Mouse (Mus musculus) neural tube, embryonic 11.5 days (tissue): Measurements from ENCODE around the gene Metap1. TPM values are rescaled to one million over a fixed set of nuclear protein-coding genes. Genes with fewer than 3 reads are reported as not detected.

Source experiments
- ATAC-seq: fragments of 200-750 bp; cut with Nextera tagmentation; 2 replicates; pipeline ENCODE4 v1.8.0; 2017; ENCODE audit warnings: moderate number of reproducible peaks, mild to moderate bottlenecking, moderate TSS enrichment, moderate library complexity; ENCODE audit not compliant: insufficient read depth, low FRiP score, low TSS enrichment
- DNase-seq: peaks from one replicate; pipeline ENCODE4 v3.0.0-alpha.2; 2015; ENCODE audit warnings: low spot score
- H3K27ac ChIP-seq: fragments of 300-500 bp; sonication (generic); 2 replicates; pipeline ENCODE4 v1.5.1; 2014; ENCODE audit warnings: low read depth, mild to moderate bottlenecking, low read length
- H3K27me3 ChIP-seq: fragments of 300-500 bp; sonication (generic); 2 replicates; pipeline ENCODE4 v1.6.1; 2014; ENCODE audit warnings: mild to moderate bottlenecking, low read length, mixed read lengths; ENCODE audit not compliant: control insufficient read depth, insufficient read depth
- H3K36me3 ChIP-seq: fragments of 300-500 bp; sonication (generic); 2 replicates; pipeline ENCODE4 v1.6.1; 2014; ENCODE audit warnings: mild to moderate bottlenecking, low read length, moderate library complexity, mixed read lengths; ENCODE audit not compliant: control insufficient read depth, insufficient read depth
- H3K4me1 ChIP-seq: fragments of 300-500 bp; sonication (generic); 2 replicates; pipeline ENCODE4 v1.6.1; 2014; ENCODE audit warnings: low read length, mixed read lengths; ENCODE audit not compliant: control insufficient read depth, insufficient read depth
- H3K4me2 ChIP-seq: fragments of 300-500 bp; sonication (generic); 2 replicates; pipeline ENCODE4 v1.6.1; 2014; ENCODE audit warnings: low read depth, mild to moderate bottlenecking, moderate library complexity
- H3K4me3 ChIP-seq: fragments of 300-500 bp; sonication (generic); 2 replicates; pipeline ENCODE4 v1.5.1; 2014; ENCODE audit warnings: low read depth, low read length
- H3K9ac ChIP-seq: fragments of 300-500 bp; sonication (generic); 2 replicates; pipeline ENCODE4 v1.6.1; 2014; ENCODE audit warnings: mild to moderate bottlenecking, low read length
- H3K9me3 ChIP-seq: fragments of 300-500 bp; sonication (generic); 2 replicates; pipeline ENCODE4 v1.6.1; 2016; ENCODE audit warnings: low read length; ENCODE audit not compliant: control insufficient read depth
- WGBS: fragments of 180-500 bp; shearing (Covaris S2); extraction: QIAGEN DNeasy Blood & Tissue Kit; methylation state at CpG from one replicate; pipeline ENCODE4 v1.1.7; 2014; 5-methylcytosine and 5-hydroxymethylcytosine counted together
- polyA plus RNA-seq: library from polyadenylated mRNA; unstranded; fragments of >200 nt; fragmentation: Nextera tagmentation; extraction: Ambion mirVana; gene quantifications from 2 replicates; pipeline ENCODE4 v1.2.1, GENCODE M21; 2014

The Metap1 gene
- polyA plus RNA-seq, 1 experiment from 2014 or later, result 69.0 TPM

DNA sequence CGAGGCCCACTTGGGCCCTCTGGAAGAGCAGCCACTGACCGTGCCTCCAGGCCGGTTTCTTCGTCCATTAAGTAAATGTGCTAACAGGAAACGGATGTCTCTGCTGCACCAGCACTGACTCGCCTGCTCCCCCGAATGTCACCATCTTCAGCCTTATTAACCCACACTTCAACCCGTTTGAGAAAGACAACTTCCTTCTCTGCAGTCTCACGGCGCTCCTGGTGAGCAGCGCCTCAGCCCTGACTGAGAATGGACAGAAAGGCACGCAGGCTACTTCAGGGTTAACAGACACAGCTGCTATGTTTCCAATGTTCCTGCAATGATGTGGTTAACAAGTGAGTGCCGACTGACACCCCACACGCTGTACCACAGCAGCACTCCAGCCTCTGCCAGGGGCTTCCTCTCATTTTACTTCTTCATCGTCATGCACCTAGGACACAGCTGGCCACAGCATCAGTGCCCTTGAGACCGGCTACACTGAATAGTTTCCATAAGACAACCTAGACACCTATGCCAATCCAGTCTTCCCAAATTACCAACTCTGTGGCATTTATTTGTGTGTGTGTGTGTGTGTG lies 24.7 kb downstream of the Metap1 start:
- DNase-seq (no peak), ATAC-seq (no peak)
- Histone ChIP-seq H3K4me3 (no peak overlapping the region), H3K4me2 (no peak overlapping the region), H3K27ac (no peak overlapping the region), H3K36me3 (peaks cover 12% of the 10 kb centered on the region), H3K9ac (no peak overlapping the region), H3K4me1 (no peaks in the 10 kb centered on the region), H3K9me3 (no peaks in the 10 kb centered on the region), H3K27me3 (no peaks in the 10 kb centered on the region)
- 87% methylated on average over 16 of the region's 16 CpGs for WGBS

DNA sequence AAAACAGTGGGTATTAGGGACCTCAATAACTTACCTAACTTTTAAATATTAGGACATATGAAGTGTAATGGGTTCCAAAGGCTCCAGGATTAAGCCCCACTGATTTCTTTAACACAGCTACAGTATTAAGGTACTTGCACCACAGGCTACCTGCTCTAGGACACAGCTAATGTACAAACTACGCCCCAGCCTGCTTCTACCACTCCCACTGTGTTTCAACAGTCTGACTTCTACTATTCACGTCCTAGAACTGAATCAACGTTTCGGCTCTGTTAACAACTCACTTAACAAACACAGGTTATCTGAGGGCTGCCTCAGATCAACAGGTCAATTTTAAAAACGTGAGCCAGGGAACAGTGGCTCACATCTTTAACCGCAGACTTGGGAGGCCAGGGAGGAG lies 25.5 kb downstream of the Metap1 start:
- no peak overlapping the region for H3K9ac ChIP-seq
- WGBS, result 91% methylated on average over 6 of the region's 6 CpGs
- peaks cover 15% of the 10 kb centered on the region for H3K36me3 ChIP-seq
- H3K27me3 ChIP-seq, result no peaks in the 10 kb centered on the region
- no peak for ATAC-seq
- no peaks in the 10 kb centered on the region for H3K9me3 ChIP-seq
- DNase-seq, result no peak
- no peaks in the 10 kb centered on the region for H3K4me1 ChIP-seq
- no peak overlapping the region for H3K27ac ChIP-seq
- no peak overlapping the region for H3K4me3 ChIP-seq
- H3K4me2 ChIP-seq, result no peak overlapping the region

DNA sequence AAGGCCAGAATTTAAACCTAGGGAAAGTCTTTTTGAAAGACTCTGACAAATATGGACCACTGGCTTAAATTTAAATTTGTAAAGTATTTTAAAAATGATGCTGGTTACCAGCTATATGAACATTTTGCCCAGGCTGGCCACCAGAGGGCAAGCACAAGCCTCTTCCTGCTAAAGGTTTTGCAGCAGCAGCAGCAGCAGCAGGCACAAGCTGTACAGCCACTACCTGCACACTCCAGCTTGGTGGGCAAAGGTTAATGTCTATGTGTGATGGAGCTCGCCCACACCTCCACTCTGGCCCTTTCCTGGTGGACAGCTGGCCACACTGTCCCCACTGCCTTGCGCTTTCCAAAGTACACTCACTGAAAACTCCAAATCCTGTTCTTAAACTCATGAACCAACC lies 26.2 kb downstream of the Metap1 start:
- peak; percentile 55 for DNase-seq
- peak; percentile 60; the same call in 1 of the 2 replicates for ATAC-seq
- Histone ChIP-seq H3K9ac (no peak overlapping the region), H3K9me3 (no peaks in the 10 kb centered on the region), H3K4me3 (no peak overlapping the region), H3K4me2 (no peak overlapping the region), H3K4me1 (no peaks in the 10 kb centered on the region), H3K27me3 (no peaks in the 10 kb centered on the region), H3K27ac (no peak overlapping the region), H3K36me3 (peaks cover 14% of the 10 kb centered on the region)
- 90% methylated on average over 2 of the region's 2 CpGs for WGBS

DNA sequence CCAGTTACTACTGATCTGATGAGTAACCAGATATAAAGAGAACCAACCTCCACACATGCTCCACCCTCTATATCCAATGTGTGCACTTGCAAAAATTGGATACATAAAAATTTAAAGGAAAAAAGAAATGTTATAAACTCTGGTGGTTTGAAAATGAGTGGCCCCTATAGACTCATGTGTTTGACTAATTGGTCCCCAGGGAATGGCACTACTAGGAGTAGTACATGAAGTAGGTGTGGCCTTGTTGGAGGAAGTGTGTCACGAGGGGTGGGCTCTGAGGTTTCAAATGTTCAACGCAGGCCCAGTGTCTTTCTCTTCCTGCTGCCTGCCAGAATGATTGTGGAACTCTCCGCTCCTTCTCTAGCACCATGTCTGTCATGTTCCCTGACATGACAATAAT lies 27.5 kb downstream of the Metap1 start:
- ATAC-seq (no peak), DNase-seq (no peak)
- no peaks in the 10 kb centered on the region for H3K4me1 ChIP-seq
- H3K9ac ChIP-seq, result no peak overlapping the region
- WGBS, result 90% methylated on average over 3 of the region's 3 CpGs
- H3K4me2 ChIP-seq, result no peak overlapping the region
- peaks cover 14% of the 10 kb centered on the region for H3K36me3 ChIP-seq
- no peaks in the 10 kb centered on the region for H3K27me3 ChIP-seq
- no peak overlapping the region for H3K4me3 ChIP-seq
- no peaks in the 10 kb centered on the region for H3K9me3 ChIP-seq
- no peak overlapping the region for H3K27ac ChIP-seq

DNA sequence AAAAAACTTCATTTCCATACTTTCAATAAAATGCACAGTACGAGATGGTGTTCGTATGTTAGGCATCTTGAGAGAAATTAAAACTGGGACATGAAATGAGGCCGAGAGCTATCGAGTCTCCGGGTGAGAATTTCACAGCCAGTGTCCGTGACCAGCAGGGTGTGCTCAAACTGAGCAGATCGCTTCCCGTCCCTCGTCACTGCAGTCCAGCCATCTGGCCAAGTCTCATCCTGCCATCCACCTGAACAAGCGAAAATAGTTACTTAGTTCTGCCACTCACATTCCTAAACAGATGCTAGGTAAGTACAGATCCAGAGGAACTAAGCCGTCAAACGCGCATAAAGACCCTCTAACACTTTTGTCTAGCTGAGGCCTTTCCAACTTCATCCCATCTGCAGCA lies 29.1 kb downstream of the Metap1 start:
- H3K4me2 ChIP-seq, result no peak overlapping the region
- ATAC-seq (no peak), DNase-seq (no peak)
- H3K4me3 ChIP-seq, result no peak overlapping the region
- no peak overlapping the region for H3K27ac ChIP-seq
- no peak overlapping the region for H3K9ac ChIP-seq
- H3K36me3 ChIP-seq, result peaks cover 9% of the 10 kb centered on the region
- 84% methylated on average over 13 of the region's 13 CpGs for WGBS
- H3K9me3 ChIP-seq, result no peaks in the 10 kb centered on the region
- H3K4me1 ChIP-seq, result no peaks in the 10 kb centered on the region
- no peaks in the 10 kb centered on the region for H3K27me3 ChIP-seq

DNA sequence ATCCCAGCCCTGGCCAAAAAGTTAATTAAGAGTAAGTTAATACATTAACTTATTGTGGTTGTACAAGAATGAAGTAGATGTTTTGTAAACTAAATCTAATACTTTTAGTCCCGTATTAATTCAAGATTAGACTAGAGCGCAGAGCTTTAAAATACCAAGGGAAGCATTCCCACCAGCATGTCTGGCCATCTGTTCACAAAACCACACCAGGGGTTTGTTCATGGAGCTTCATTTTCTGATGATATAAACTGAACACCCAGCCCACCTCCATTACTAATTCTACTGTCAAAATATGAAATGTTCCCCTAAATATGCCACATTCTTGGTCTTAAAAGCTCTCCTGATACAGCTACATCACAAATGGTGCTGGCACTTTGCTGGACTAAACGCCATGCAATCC lies 30.9 kb downstream of the Metap1 start:
- H3K9ac ChIP-seq, result no peak overlapping the region
- no peak overlapping the region for H3K4me2 ChIP-seq
- no peak overlapping the region for H3K4me3 ChIP-seq
- WGBS, result 95% methylated on average over 3 of the region's 3 CpGs
- H3K4me1 ChIP-seq, result no peaks in the 10 kb centered on the region
- peaks cover 8% of the 10 kb centered on the region for H3K36me3 ChIP-seq
- H3K9me3 ChIP-seq, result no peaks in the 10 kb centered on the region
- no peaks in the 10 kb centered on the region for H3K27me3 ChIP-seq
- no peak for DNase-seq
- H3K27ac ChIP-seq, result no peak overlapping the region
- ATAC-seq, result no peak

DNA sequence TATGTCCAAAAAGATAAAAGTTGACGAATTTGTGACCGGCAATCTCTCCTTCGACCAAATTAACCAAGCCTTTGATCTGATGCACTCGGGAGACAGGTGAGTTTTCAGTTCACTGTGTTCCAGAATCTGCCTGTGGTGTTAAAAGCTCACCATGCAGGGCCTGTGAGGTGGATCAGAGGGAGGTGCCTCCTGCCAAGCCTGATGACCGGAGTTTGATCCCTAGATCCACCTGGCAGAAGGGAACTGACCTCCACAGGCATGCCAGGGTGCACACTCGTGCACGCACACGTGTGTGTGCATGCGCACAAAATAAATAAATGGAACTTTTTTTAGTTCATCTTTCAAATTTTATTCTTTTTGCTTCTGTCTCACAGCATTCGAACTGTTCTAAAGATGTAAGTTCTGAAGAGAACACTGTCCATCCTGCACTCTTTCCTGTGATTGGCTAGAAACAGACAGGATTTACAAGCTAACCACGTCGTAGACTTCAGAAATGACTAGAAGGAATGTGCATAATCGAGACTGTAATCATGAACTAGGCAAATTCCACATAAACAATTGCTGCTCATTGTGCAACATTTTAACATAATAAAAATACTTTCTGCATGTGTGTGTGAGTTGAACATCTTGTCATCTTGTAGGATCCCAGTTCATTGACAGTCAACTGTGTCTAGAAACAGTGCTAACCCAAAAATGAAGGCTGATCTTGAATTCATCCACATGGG lies 34.4 kb downstream of the Metap1 start:
- DNase-seq (no peak), ATAC-seq (no peak)
- 92% methylated on average over 13 of the region's 13 CpGs for WGBS
- H3K36me3 ChIP-seq, result peaks cover 16% of the 10 kb centered on the region
- H3K4me2 ChIP-seq, result no peak overlapping the region
- H3K27ac ChIP-seq, result no peak overlapping the region
- H3K4me3 ChIP-seq, result no peak overlapping the region
- H3K4me1 ChIP-seq, result no peaks in the 10 kb centered on the region
- H3K9ac ChIP-seq, result no peak overlapping the region
- H3K27me3 ChIP-seq, result no peaks in the 10 kb centered on the region
- no peaks in the 10 kb centered on the region for H3K9me3 ChIP-seq

DNA sequence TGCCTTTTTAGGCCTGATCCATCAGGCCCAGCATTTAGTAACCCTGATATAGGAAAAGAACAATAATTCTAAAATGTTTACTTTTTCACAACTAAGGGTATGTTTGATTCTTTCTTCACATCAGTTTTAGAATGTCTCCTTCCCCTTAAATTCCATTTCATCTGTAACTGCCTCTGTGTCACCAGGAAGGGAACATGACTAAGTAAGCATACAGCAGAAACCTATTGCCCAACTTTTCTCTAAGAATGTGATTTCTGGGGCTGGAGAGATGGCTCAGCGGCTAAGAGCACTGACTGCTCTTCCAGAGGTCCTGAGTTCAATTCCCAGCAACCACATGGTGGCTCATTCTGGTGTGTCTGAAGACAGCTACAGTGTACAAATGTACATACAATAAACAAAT lies 35.1 kb downstream of the Metap1 start:
- peaks cover 12% of the 10 kb centered on the region for H3K36me3 ChIP-seq
- H3K4me2 ChIP-seq, result no peak overlapping the region
- no peak for DNase-seq
- no peak overlapping the region for H3K9ac ChIP-seq
- no peak for ATAC-seq
- H3K4me1 ChIP-seq, result no peaks in the 10 kb centered on the region
- no peak overlapping the region for H3K27ac ChIP-seq
- H3K9me3 ChIP-seq, result no peaks in the 10 kb centered on the region
- no peaks in the 10 kb centered on the region for H3K27me3 ChIP-seq
- WGBS, result 100% methylated on average over 1 of the region's 1 CpGs
- H3K4me3 ChIP-seq, result no peak overlapping the region

DNA sequence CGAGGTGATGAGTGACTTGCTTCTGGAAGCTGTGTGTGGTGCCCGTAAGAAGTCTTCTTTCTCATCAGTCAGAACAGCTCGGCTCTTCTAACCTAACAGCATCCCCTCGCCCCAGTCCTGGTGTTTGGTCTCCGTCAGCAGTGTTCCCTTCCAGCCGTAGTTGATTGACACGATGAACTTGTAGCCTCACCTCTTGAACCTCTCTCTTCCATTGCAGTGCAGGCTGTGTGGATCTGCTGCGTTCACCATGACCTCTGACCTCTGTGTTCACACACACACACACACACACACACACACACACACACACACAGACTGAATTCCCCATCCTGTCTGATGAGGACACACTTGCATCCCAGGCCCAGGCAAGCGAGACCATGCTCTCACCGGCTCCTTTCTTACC lies 37.1 kb downstream of the Metap1 start:
- DNase-seq (no peak), ATAC-seq (no peak)
- no peak overlapping the region for H3K9ac ChIP-seq
- peaks cover 10% of the 10 kb centered on the region for H3K36me3 ChIP-seq
- WGBS, result 90% methylated on average over 10 of the region's 10 CpGs
- no peak overlapping the region for H3K27ac ChIP-seq
- no peak overlapping the region for H3K4me2 ChIP-seq
- H3K4me1 ChIP-seq, result no peaks in the 10 kb centered on the region
- no peaks in the 10 kb centered on the region for H3K9me3 ChIP-seq
- H3K27me3 ChIP-seq, result no peaks in the 10 kb centered on the region
- no peak overlapping the region for H3K4me3 ChIP-seq
